Mouse (Mus musculus): ENCODE results near the gene Gyg. TPM values are rescaled to one million over a fixed set of nuclear protein-coding genes. Genes with fewer than 3 reads are reported as not detected.
"Not testable (repeated sequence)": the region's sequence is repeated elsewhere in the genome, so short reads cannot be mapped to it uniquely, and the experiment has no call there.

Gene Gyg
- total and polyA plus RNA-seq, 2 experiments from 2014 or later, result 35.9 to 69.3 TPM

- no peak for DNase-seq
- ATAC-seq, result no peak
- 78% methylated on average over 1 of the region's 1 CpGs for WGBS
Observed at GRCm38 (mm10) chr3:20133745-20134144, 21.4 kb downstream of the Gyg start.

GRCm38 (mm10) chr3:20132731-20133130 is 22.4 kb downstream of the Gyg start:
- ATAC-seq (no peak), DNase-seq (no peak)
- Histone ChIP-seq H3K4me1 (ENCODE audit: insufficient read depth) (no peaks in the 10 kb centered on the region), H3K9me3 (ENCODE audit: low read length) (no peaks in the 10 kb centered on the region), H3K4me3 (ENCODE audit: low read depth, low read length) (no peak overlapping the region), H3K36me3 (ENCODE audit: insufficient read depth) (0 out of 2 replicates have a peak, but pooled peaks cover 3% of the 10 kb centered on the region), H3K9ac (no peak overlapping the region), H3K27ac (ENCODE audit: low read depth, low read length) (no peak overlapping the region), H3K27me3 (ENCODE audit: insufficient read depth, low read length) (no peaks in the 10 kb centered on the region), H3K4me2 (ENCODE audit: low read depth) (no peak overlapping the region)
- WGBS, result 88% methylated on average over 1 of the region's 1 CpGs
- no peak for TF ChIP-seq CTCF (IDR thresholded peaks at IDR 0.05; ENCODE audit: low read depth)

More at GRCm38 (mm10) chr3:20133745-20134144, 21.4 kb downstream of the Gyg start:
- H3K4me1 ChIP-seq (ENCODE audit: insufficient read depth), result no peaks in the 10 kb centered on the region
- H3K36me3 ChIP-seq (ENCODE audit: insufficient read depth), result 0 out of 2 replicates have a peak, but pooled peaks cover 3% of the 10 kb centered on the region
- no peak for TF ChIP-seq CTCF (IDR thresholded peaks at IDR 0.05; ENCODE audit: low read depth)
- no peaks in the 10 kb centered on the region for H3K27me3 ChIP-seq (ENCODE audit: insufficient read depth, low read length)
- H3K9ac ChIP-seq, result no peak overlapping the region
- no peak overlapping the region for H3K27ac ChIP-seq (ENCODE audit: low read depth, low read length)
- no peak overlapping the region for H3K4me3 ChIP-seq (ENCODE audit: low read depth, low read length)
- no peak overlapping the region for H3K4me2 ChIP-seq (ENCODE audit: low read depth)
- no peaks in the 10 kb centered on the region for H3K9me3 ChIP-seq (ENCODE audit: low read length)

GRCm38 (mm10) chr3:20131350-20131720 is 23.8 kb downstream of the Gyg start:
- 93% methylated on average over 2 of the region's 2 CpGs for WGBS
- DNase-seq, result no peak
- no peak overlapping the region for H3K4me3 ChIP-seq (ENCODE audit: low read depth, low read length)
- 0 out of 2 replicates have a peak, but pooled peaks cover under 1% of the 10 kb centered on the region for H3K36me3 ChIP-seq (ENCODE audit: insufficient read depth)
- no peak overlapping the region for H3K27ac ChIP-seq (ENCODE audit: low read depth, low read length)
- H3K4me1 ChIP-seq (ENCODE audit: insufficient read depth), result no peaks in the 10 kb centered on the region
- no peak for ATAC-seq
- no peaks in the 10 kb centered on the region for H3K27me3 ChIP-seq (ENCODE audit: insufficient read depth, low read length)
- H3K9me3 ChIP-seq (ENCODE audit: low read length), result no peaks in the 10 kb centered on the region
- H3K4me2 ChIP-seq (ENCODE audit: low read depth), result no peak overlapping the region
- H3K9ac ChIP-seq, result no peak overlapping the region
- no peak for TF ChIP-seq CTCF (IDR thresholded peaks at IDR 0.05; ENCODE audit: low read depth)

GRCm38 (mm10) chr3:20130456-20131349 is 24.4 kb downstream of the Gyg start:
- H3K9me3 ChIP-seq (ENCODE audit: low read length), result no peaks in the 10 kb centered on the region
- TF ChIP-seq CTCF (IDR thresholded peaks at IDR 0.05; ENCODE audit: low read depth), result no peak
- H3K27ac ChIP-seq (ENCODE audit: low read depth, low read length), result no peak overlapping the region
- DNase-seq (no peak), ATAC-seq (no peak)
- WGBS, result 96% methylated on average over 8 of the region's 8 CpGs
- H3K4me2 ChIP-seq (ENCODE audit: low read depth), result no peak overlapping the region
- H3K9ac ChIP-seq, result no peak overlapping the region
- H3K4me1 ChIP-seq (ENCODE audit: insufficient read depth), result no peaks in the 10 kb centered on the region
- no peaks in the 10 kb centered on the region for H3K36me3 ChIP-seq (ENCODE audit: insufficient read depth)
- no peak overlapping the region for H3K4me3 ChIP-seq (ENCODE audit: low read depth, low read length)
- no peaks in the 10 kb centered on the region for H3K27me3 ChIP-seq (ENCODE audit: insufficient read depth, low read length)

- Histone ChIP-seq H3K4me3 (ENCODE audit: low read depth, low read length) (no peak overlapping the region), H3K27ac (ENCODE audit: low read depth, low read length) (no peak overlapping the region), H3K4me2 (ENCODE audit: low read depth) (no peak overlapping the region), H3K36me3 (ENCODE audit: insufficient read depth) (no peaks in the 10 kb centered on the region), H3K9me3 (ENCODE audit: low read length) (no peaks in the 10 kb centered on the region), H3K27me3 (ENCODE audit: insufficient read depth, low read length) (no peaks in the 10 kb centered on the region), H3K4me1 (ENCODE audit: insufficient read depth) (no peaks in the 10 kb centered on the region), H3K9ac (no peak overlapping the region)
- 90% methylated on average over 5 of the region's 5 CpGs for WGBS
- ATAC-seq (no peak), DNase-seq (no peak)
- no peak for TF ChIP-seq CTCF (IDR thresholded peaks at IDR 0.05; ENCODE audit: low read depth)
Observed at GRCm38 (mm10) chr3:20129491-20129890, 25.6 kb downstream of the Gyg start.

GRCm38 (mm10) chr3:20127047-20127595 is 28.0 kb downstream of the Gyg start:
- Histone ChIP-seq H3K4me1 (ENCODE audit: insufficient read depth) (no peaks in the 10 kb centered on the region), H3K4me2 (ENCODE audit: low read depth) (no peak overlapping the region), H3K27me3 (ENCODE audit: insufficient read depth, low read length) (no peaks in the 10 kb centered on the region), H3K9ac (no peak overlapping the region), H3K4me3 (ENCODE audit: low read depth, low read length) (no peak overlapping the region), H3K36me3 (ENCODE audit: insufficient read depth) (peaks cover 4% of the 10 kb centered on the region; the same call in 1 of the 2 replicates), H3K9me3 (ENCODE audit: low read length) (no peaks in the 10 kb centered on the region), H3K27ac (ENCODE audit: low read depth, low read length) (no peak overlapping the region)
- DNase-seq (no peak), ATAC-seq (no peak)
- TF ChIP-seq CTCF (IDR thresholded peaks at IDR 0.05; ENCODE audit: low read depth), result 0 out of 2 replicates have a peak, but pooled peaks have one; percentile 9
- WGBS, result 63% methylated on average over 2 of the region's 2 CpGs

- no peaks in the 10 kb centered on the region for H3K27me3 ChIP-seq (ENCODE audit: insufficient read depth, low read length)
- no peak for TF ChIP-seq CTCF (IDR thresholded peaks at IDR 0.05; ENCODE audit: low read depth)
- no peak overlapping the region for H3K4me3 ChIP-seq (ENCODE audit: low read depth, low read length)
- no peaks in the 10 kb centered on the region for H3K4me1 ChIP-seq (ENCODE audit: insufficient read depth)
- no peaks in the 10 kb centered on the region for H3K9me3 ChIP-seq (ENCODE audit: low read length)
- H3K27ac ChIP-seq (ENCODE audit: low read depth, low read length), result no peak overlapping the region
- WGBS, result 82% methylated on average over 5 of the region's 5 CpGs
- no peak overlapping the region for H3K4me2 ChIP-seq (ENCODE audit: low read depth)
- ATAC-seq (peak; percentile 23), DNase-seq (no peak)
- no peak overlapping the region for H3K9ac ChIP-seq
- peaks cover 4% of the 10 kb centered on the region; the same call in 1 of the 2 replicates for H3K36me3 ChIP-seq (ENCODE audit: insufficient read depth)
Observed at GRCm38 (mm10) chr3:20125604-20126003, 29.5 kb downstream of the Gyg start.

- not testable (repeated sequence) for DNase-seq; H3K27me3 ChIP-seq (ENCODE audit: insufficient read depth, low read length); H3K9ac ChIP-seq; H3K4me1 ChIP-seq (ENCODE audit: insufficient read depth); H3K36me3 ChIP-seq (ENCODE audit: insufficient read depth); H3K4me3 ChIP-seq (ENCODE audit: low read depth, low read length); ATAC-seq; H3K27ac ChIP-seq (ENCODE audit: low read depth, low read length); H3K4me2 ChIP-seq (ENCODE audit: low read depth); H3K9me3 ChIP-seq (ENCODE audit: low read length)
- WGBS, result 93% methylated on average over 5 of the region's 5 CpGs
Observed at GRCm38 (mm10) chr3:20121582-20121981, 33.5 kb downstream of the Gyg start.

Measured in forebrain, postnatal 0 days (tissue).